In the genomic region with DNA sequence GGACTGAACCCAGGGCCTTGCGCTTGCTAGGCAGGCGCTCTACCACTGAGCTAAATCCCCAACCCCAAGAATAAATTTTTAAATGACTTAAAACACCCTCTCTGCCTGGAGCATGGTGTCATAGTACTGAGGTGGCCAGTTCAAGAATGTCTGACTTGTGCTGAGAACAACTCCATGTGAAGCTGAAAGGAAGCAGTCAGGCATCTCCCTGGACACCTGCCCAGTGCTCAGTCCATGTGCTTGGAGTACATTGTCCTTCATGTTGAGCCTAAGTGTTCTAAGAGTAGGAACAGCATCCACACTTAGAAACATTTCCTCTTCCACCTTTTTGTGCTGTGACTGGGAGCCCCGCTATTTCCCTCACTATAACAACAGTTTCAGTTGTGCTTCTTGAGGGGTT, we compare ENCODE assay signal across 20 mouse cellular contexts. TPM values are rescaled to one million over a fixed set of nuclear protein-coding genes. Genes with fewer than 3 reads are reported as not detected.
DNase-seq lines count a peak whose midpoint lies in the region; ATAC-seq lines count a peak whose summit lies in the region.
"Had no signal": no experiment of that assay in that cellular context is flagged by ENCODE, and none has a peak within 500 bp of the region (broad histone marks: within the 10 kb centered on the region; RNA-seq: fewer than 3 reads in every experiment).

No protein-coding gene starts in this region.

- H3K4me1 ChIP-seq in heart, embryonic 11.5 days (ENCODE audit: control insufficient read depth, insufficient read depth, low read length): no peaks in the 10 kb centered on the region
- H3K4me1 ChIP-seq: hindbrain, embryonic 15.5 days; midbrain, embryonic 13.5 days; neural tube, embryonic 12.5 days had no signal

- no peak for ATAC-seq in heart, embryonic 11.5 days (replicated peaks; ENCODE audit: insufficient number of reproducible peaks, low FRiP score, low TSS enrichment)
- ATAC-seq: activated CD4-positive, CD25-positive, alpha-beta regulatory T cell, adult 4 months; CD4-positive, CD25-positive, alpha-beta regulatory T cell, adult 4 months; forebrain, postnatal 0 days; intestine, postnatal 0 days; midbrain, embryonic 13.5 days had no signal

- peaks cover 21% of the 10 kb centered on the region for H3K36me3 ChIP-seq in heart, embryonic 11.5 days (ENCODE audit: control insufficient read depth, insufficient read depth, low read length)

- H3K9me3 ChIP-seq in heart, embryonic 11.5 days (replicated peaks; ENCODE audit: control insufficient read depth, low read length): no peaks in the 10 kb centered on the region
- H3K9me3 ChIP-seq: hindbrain, embryonic 15.5 days; midbrain, embryonic 13.5 days; neural tube, embryonic 12.5 days had no signal

- no peak overlapping the region for H3K9ac ChIP-seq in heart, embryonic 11.5 days (ENCODE audit: low read depth, low read length)
- H3K9ac ChIP-seq: forebrain, postnatal 0 days; hindbrain, embryonic 15.5 days; liver, embryonic 14.5 days; midbrain, embryonic 13.5 days; neural tube, embryonic 12.5 days had no signal

- no peak overlapping the region for H3K4me2 ChIP-seq in heart, embryonic 11.5 days
- H3K4me2 ChIP-seq: hindbrain, embryonic 15.5 days; midbrain, embryonic 13.5 days; neural tube, embryonic 12.5 days had no signal

- no peak overlapping the region for H3K27ac ChIP-seq in heart, embryonic 11.5 days (ENCODE audit: low read depth, low read length)
- H3K27ac ChIP-seq: gastrocnemius, adult 2 months; hindbrain, embryonic 15.5 days; liver, embryonic 14.5 days; midbrain, embryonic 13.5 days; neural tube, embryonic 12.5 days had no signal

- no peaks in the 10 kb centered on the region for H3K27me3 ChIP-seq in heart, embryonic 11.5 days (ENCODE audit: control insufficient read depth, insufficient read depth, low read length)
- H3K27me3 ChIP-seq: hindbrain, embryonic 15.5 days; midbrain, embryonic 13.5 days; neural tube, embryonic 12.5 days had no signal

- 94% methylated on average over 3 of the region's 3 CpGs for WGBS in heart, embryonic 11.5 days (ENCODE audit: insufficient replicate concordance)

- DNase-seq in cerebellum, adult 9-11 months: peak; percentile 51
- no peak for DNase-seq in cerebellum, adult 11 months
- DNase-seq in heart, postnatal 14 days: peak; percentile 44 to 52
- peak; percentile 29 for DNase-seq in lung, postnatal 14 days
- no peak for DNase-seq in lung, postnatal 10 days
- no peak for DNase-seq in spleen, postnatal 36 days (ENCODE audit: low spot score in 2 of 2)
- DNase-seq: adrenal gland, postnatal 10 days; embryo, embryonic 11 days; forebrain, postnatal 0 days; gastrocnemius, adult 2 months; right cerebral cortex, adult 18-20 months; thymus, postnatal 25 days had no signal

- H3K4me3 ChIP-seq in heart, embryonic 11.5 days (ENCODE audit: low read depth, low read length): no peak overlapping the region
- H3K4me3 ChIP-seq: gastrocnemius, adult 2 months; hindbrain, embryonic 15.5 days; midbrain, embryonic 13.5 days; neural tube, embryonic 12.5 days had no signal

- intact Hi-C loops in heart, postnatal 14 days (cut with DNase I): no loop called here

RNA-seq across cellular contexts. Expression of a gene that starts 17.9 kb away (rescaled TPM):
- 10 to 100 TPM; 23.0 to 25.2 TPM for total RNA-seq in heart, postnatal 14 days (2021)
- polyA plus RNA-seq in heart, embryonic 11.5 days (2014; fragmentation: Nextera tagmentation; extraction: Ambion mirVana): 19.9 and 21.6 TPM in 2 replicates

RNA-seq across cellular contexts. Expression of a gene that starts 53.0 kb away (rescaled TPM):
- 10 to 100 TPM; 50.7 to 52.1 TPM for total RNA-seq in heart, postnatal 14 days (2021)
- polyA plus RNA-seq in heart, embryonic 11.5 days (2014; fragmentation: Nextera tagmentation; extraction: Ambion mirVana): 58.9 and 68.6 TPM in 2 replicates

RNA-seq across cellular contexts. Expression of a gene that starts 53.3 kb away (rescaled TPM):
- 10 to 100 TPM; 18.2 to 20.9 TPM for total RNA-seq in heart, postnatal 14 days (2021)
- polyA plus RNA-seq in heart, embryonic 11.5 days (2014; fragmentation: Nextera tagmentation; extraction: Ambion mirVana): 12.3 and 13.8 TPM in 2 replicates

Comparison
In these comparisons a context has a peak if more than half of its experiments do, and no peak if none do; other contexts are left out.
1. DNase-seq: peak in cerebellum, adult 9-11 months (single experiment), heart, postnatal 14 days (2 of 2) and lung, postnatal 14 days (single experiment); none in cerebellum, adult 11 months (single experiment), lung, postnatal 10 days (single experiment) and spleen, postnatal 36 days (0 of 2).